Comparison of ENCODE assay signal across 17 mouse cellular contexts in the genomic region with DNA sequence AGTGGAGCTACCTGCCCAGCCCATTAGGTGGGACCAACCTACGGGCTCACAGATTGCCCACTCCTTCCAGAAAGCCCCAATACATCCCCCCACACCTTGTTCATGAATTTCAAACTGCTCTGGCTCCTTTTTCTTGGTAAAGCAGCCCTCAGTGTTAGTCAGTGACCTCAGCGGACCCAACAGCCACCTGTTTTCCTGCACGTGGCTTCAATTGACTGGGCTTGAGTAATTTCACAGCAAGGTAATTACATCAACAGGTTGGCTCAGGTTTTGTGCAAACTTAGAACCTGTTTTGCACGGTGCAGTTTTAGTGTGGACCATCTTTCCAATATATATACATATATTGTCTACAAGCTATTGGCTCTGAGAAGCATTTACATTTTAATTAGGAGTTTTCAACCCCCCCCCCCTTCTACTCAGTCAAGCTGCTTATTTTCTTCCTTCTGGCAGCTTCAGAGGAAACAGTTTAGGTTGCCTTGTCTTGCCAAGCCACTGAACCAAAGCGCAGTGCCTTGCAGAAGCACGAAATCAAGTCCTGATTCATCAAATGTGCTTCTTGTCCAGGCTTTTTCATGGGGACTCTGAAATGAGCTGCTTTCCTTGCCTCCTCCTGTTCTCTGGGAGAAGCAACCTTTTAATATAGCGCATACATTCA. TPM values are rescaled to one million over a fixed set of nuclear protein-coding genes. Genes with fewer than 3 reads are reported as not detected.
DNase-seq lines count a peak whose midpoint lies in the region; ATAC-seq lines count a peak whose summit lies in the region.
"Had no signal": no experiment of that assay in that cellular context is flagged by ENCODE, and none has a peak within 500 bp of the region (broad histone marks: within the 10 kb centered on the region; RNA-seq: fewer than 3 reads in every experiment).

No protein-coding gene starts in this region.

- H3K36me3 ChIP-seq in kidney, embryonic 15.5 days = no peaks in the 10 kb centered on the region
- no peaks in the 10 kb centered on the region for H3K36me3 ChIP-seq in neural tube, embryonic 15.5 days
- H3K36me3 ChIP-seq: hindbrain, embryonic 15.5 days had no signal

- intact Hi-C loops in gastrocnemius, postnatal 14 days (cut with DNase I; ENCODE audit: low total_unique reads) = no loop called here

- H3K27ac ChIP-seq in kidney, embryonic 15.5 days = peak overlapping the region; percentile 69
- H3K27ac ChIP-seq in neural tube, embryonic 15.5 days (replicated peaks) = no peak overlapping the region
- H3K27ac ChIP-seq: hindbrain, embryonic 15.5 days; liver, embryonic 14.5 days had no signal

- H3K4me1 ChIP-seq in kidney, embryonic 15.5 days = peaks cover 16% of the 10 kb centered on the region
- no peaks in the 10 kb centered on the region for H3K4me1 ChIP-seq in neural tube, embryonic 15.5 days
- H3K4me1 ChIP-seq: hindbrain, embryonic 15.5 days had no signal

- no peak overlapping the region for H3K4me2 ChIP-seq in kidney, embryonic 15.5 days
- no peak overlapping the region for H3K4me2 ChIP-seq in neural tube, embryonic 15.5 days
- H3K4me2 ChIP-seq: hindbrain, embryonic 15.5 days had no signal

- H3K9ac ChIP-seq in kidney, embryonic 15.5 days = no peak overlapping the region
- no peak overlapping the region for H3K9ac ChIP-seq in neural tube, embryonic 15.5 days (replicated peaks)
- H3K9ac ChIP-seq: hindbrain, embryonic 15.5 days; liver, embryonic 14.5 days had no signal

- H3K4me3 ChIP-seq in kidney, embryonic 15.5 days (replicated peaks) = no peak overlapping the region
- H3K4me3 ChIP-seq in neural tube, embryonic 15.5 days (replicated peaks) = no peak overlapping the region
- H3K4me3 ChIP-seq: hindbrain, embryonic 15.5 days had no signal

- WGBS in kidney, embryonic 15.5 days = 64% methylated on average over 7 of the region's 7 CpGs
- WGBS in neural tube, embryonic 15.5 days = 82% methylated on average over 7 of the region's 7 CpGs

- peak; percentile 19 to 34 for DNase-seq in cerebellum, postnatal 14 days
- DNase-seq in cerebellum, adult 11 months = no peak
- peak; percentile 24 to 42 for DNase-seq in lung, adult 18-20 months
- no peak for DNase-seq in lung, postnatal 36 days
- no peak for DNase-seq in thymus, adult 18-20 months
- no peak for DNase-seq in gastrocnemius, postnatal 14 days
- DNase-seq: adrenal gland, postnatal 14 days; cerebellum, adult 11-12 months; heart, adult 18-20 months; heart, postnatal 10 days; midbrain, embryonic 14.5 days; spleen, adult 18-20 months; thymus, postnatal 4 days had no signal

- H3K27me3 ChIP-seq in kidney, embryonic 15.5 days = no peaks in the 10 kb centered on the region
- H3K27me3 ChIP-seq in neural tube, embryonic 15.5 days (replicated peaks) = no peaks in the 10 kb centered on the region
- H3K27me3 ChIP-seq: hindbrain, embryonic 15.5 days had no signal

- H3K9me3 ChIP-seq in kidney, embryonic 15.5 days (replicated peaks) = no peaks in the 10 kb centered on the region
- H3K9me3 ChIP-seq in neural tube, embryonic 15.5 days (replicated peaks) = no peaks in the 10 kb centered on the region
- H3K9me3 ChIP-seq: hindbrain, embryonic 15.5 days had no signal

- ATAC-seq in kidney, embryonic 15.5 days (replicated peaks; ENCODE audit: low FRiP score) = peak; percentile 73
- ATAC-seq in neural tube, embryonic 15.5 days (ENCODE audit: low FRiP score) = no peak

RNA-seq across cellular contexts. Expression of a gene that starts 35.0 kb away (rescaled TPM):
- 21.1 TPM in 2 replicates for polyA plus RNA-seq in kidney, embryonic 15.5 days (2015; fragmentation: Nextera tagmentation; extraction: Ambion mirVana)
- 8.0 and 11.9 TPM in 2 replicates for polyA plus RNA-seq in neural tube, embryonic 15.5 days (2015; fragmentation: Nextera tagmentation; extraction: Ambion mirVana)
- total RNA-seq in gastrocnemius, postnatal 14 days (2021) = 10 to 100 TPM; 15.1 to 15.5 TPM

Comparison
In these comparisons a context has a peak if more than half of its experiments do, and no peak if none do; other contexts are left out.
1. DNase-seq: peak in cerebellum, postnatal 14 days (2 of 2) and lung, adult 18-20 months (2 of 2); none in cerebellum, adult 11 months (single experiment), lung, postnatal 36 days (single experiment), thymus, adult 18-20 months (0 of 2) and gastrocnemius, postnatal 14 days (single experiment).